Mouse (Mus musculus) right cerebral cortex, adult 2 months (tissue): ENCODE measurements around the gene Gm13695.
"Not testable (repeated sequence)": the region's sequence is repeated elsewhere in the genome, so short reads cannot be mapped to it uniquely, and the experiment has no call there.

ENCODE experiments used
- DNase-seq, 2 experiments: peaks; one replicate each; pipeline ENCODE4 v3.0.0; 2021 to 2022; ENCODE audit warnings: low spot score in 2 of 2

The Gm13695 gene

GRCm38 (mm10) chr2:83967013-83967412 lies at the start of gene Gm13695:
Gene Gm13695, plus strand, starts transcription at chr2:83967313.
- not testable (repeated sequence) for DNase-seq

GRCm38 (mm10) chr2:83929478-83930088 lies 37.5 kb upstream of the Gm13695 start:
- DNase-seq = no peak

- DNase-seq = peak; percentile 95 to 97
Measured at GRCm38 (mm10) chr2:83940931-83941361, 26.2 kb upstream of the Gm13695 start, which contains the start of gene Zswim2. Gene Zswim2, minus strand, starts transcription at chr2:83941228.

GRCm38 (mm10) chr2:83941378-83941777 lies 25.7 kb upstream of the Gm13695 start:
- no peak for DNase-seq

GRCm38 (mm10) chr2:83941792-83942191 lies 25.3 kb upstream of the Gm13695 start:
- DNase-seq = no peak

GRCm38 (mm10) chr2:83955393-83955792 lies 11.7 kb upstream of the Gm13695 start, which contains the start of gene Gm13698:
Gene Gm13698, plus strand, starts transcription at chr2:83955693.
- DNase-seq = not testable (repeated sequence)

- not testable (repeated sequence) for DNase-seq
Measured at GRCm38 (mm10) chr2:83961203-83961602, 5.9 kb upstream of the Gm13695 start, which contains the start of gene Gm13693. Gene Gm13693, plus strand, starts transcription at chr2:83961503.

- not testable (repeated sequence) for DNase-seq
Measured at GRCm38 (mm10) chr2:83972823-83973222, 5.7 kb downstream of the Gm13695 start, which contains the start of gene Gm13696. Gene Gm13696, plus strand, starts transcription at chr2:83973123.

GRCm38 (mm10) chr2:83978633-83979032 lies 11.5 kb downstream of the Gm13695 start, which contains the start of gene Gm13694:
Gene Gm13694, plus strand, starts transcription at chr2:83978933.
- DNase-seq = not testable (repeated sequence)

- DNase-seq = not testable (repeated sequence)
Measured at GRCm38 (mm10) chr2:83984443-83984842, 17.3 kb downstream of the Gm13695 start, which contains the start of gene Gm13697. Gene Gm13697, plus strand, starts transcription at chr2:83984743.

- not testable (repeated sequence) for DNase-seq
Measured at GRCm38 (mm10) chr2:83990253-83990652, 23.1 kb downstream of the Gm13695 start, which contains the start of gene Gm13691. Gene Gm13691, plus strand, starts transcription at chr2:83990553.

GRCm38 (mm10) chr2:83993639-83994255 lies 26.6 kb downstream of the Gm13695 start:
- not testable (repeated sequence) for DNase-seq

- DNase-seq = not testable (repeated sequence)
Measured at GRCm38 (mm10) chr2:83994526-83994925, 27.4 kb downstream of the Gm13695 start.

- no peak for DNase-seq
Measured at GRCm38 (mm10) chr2:84008913-84009312, 41.8 kb downstream of the Gm13695 start.

GRCm38 (mm10) chr2:84009818-84010217 lies 42.7 kb downstream of the Gm13695 start:
- DNase-seq = no peak

- no peak for DNase-seq
Measured at GRCm38 (mm10) chr2:84014572-84014971, 47.5 kb downstream of the Gm13695 start.

GRCm38 (mm10) chr2:84016291-84016690 lies 49.2 kb downstream of the Gm13695 start:
- DNase-seq = not testable (repeated sequence)

- no peak for DNase-seq
Measured at GRCm38 (mm10) chr2:84018330-84018729, 51.2 kb downstream of the Gm13695 start.
